Mouse (Mus musculus) Patski (cell line): ENCODE measurements around the gene Slc3a2. TPM values are rescaled to one million over a fixed set of nuclear protein-coding genes. Genes with fewer than 3 reads are reported as not detected.
"Not testable (repeated sequence)": the region's sequence is repeated elsewhere in the genome, so short reads cannot be mapped to it uniquely, and the experiment has no call there.

Source experiments
- ATAC-seq: fragments of 100-300 bp; one replicate; pipeline ENCODE4 v1.8.0; 2021
- CTCF ChIA-PET: fragments of 350-600 bp; sonication (Branson Sonifier 250); formaldehyde crosslinking; loops from one replicate; lab custom pipeline; 2022; ENCODE audit warnings: inconsistent platforms; lab: Charles Lee
- POLR2A ChIA-PET: fragments of 350-600 bp; sonication (Branson Sonifier 250); formaldehyde crosslinking; loops from one replicate; lab custom pipeline; 2022; ENCODE audit warnings: antibody characterized with exemption, inconsistent platforms; lab: Charles Lee
- DNase-seq: peaks from one replicate; pipeline ENCODE4 v3.0.0-alpha.2; 2011; ENCODE audit warnings: low read depth, low spot score
- H3K27me3 ChIP-seq: fragments of 371-371 bp; one replicate; pipeline ENCODE4 v1.5.1; 2021
- CTCF ChIP-seq: fragments of 100-300 bp; IDR thresholded peaks from one replicate; pipeline ENCODE4 v1.5.1; 2021
- in situ Hi-C: fragments of 300-500 bp; cut with MboI; formaldehyde crosslinking; loops from 3 replicates; pipeline ENCODE4 v1.11.1; 2018; ENCODE audit warnings: low pct_unique_long_range_greater_than_20kb, mixed read lengths
- polyA plus RNA-seq: library from polyadenylated mRNA; unstranded; gene quantifications from one replicate; pipeline ENCODE4 v1.2.3, GENCODE M21; 2021

The Slc3a2 gene
- polyA plus RNA-seq, 1 experiment from 2014 or later = 807 TPM

GRCm38 (mm10) chr19:8719037-8719436, 4.1 kb downstream of the Slc3a2 start:
- in situ Hi-C loops = loop anchor here (25.0 kb wide), 1 partner anchor 1168 kb away; the partner anchor contains the start of gene Incenp
- DNase-seq, ATAC-seq, POLR2A ChIA-PET, H3K27me3 ChIP-seq: not testable (repeated sequence)
- CTCF ChIA-PET = interaction anchor here (1.2 to 3.1 kb wide), 12 partner anchors 7 to 390 kb away, joined by 3 to 15 read pairs (median 6); partner anchors contain the start of gene 1700092M07Rik
- peak; percentile 57 for TF ChIP-seq CTCF

GRCm38 (mm10) chr19:8718357-8718756, 4.8 kb downstream of the Slc3a2 start:
- ChIA-PET CTCF (interaction anchor here (0.7 to 3.1 kb wide), 18 partner anchors 8 to 390 kb away, joined by 3 to 15 read pairs (median 4); partner anchors contain the start of genes 1700092M07Rik and Nxf1), POLR2A (interaction anchor here (0.7 kb wide), 1 partner anchor 27 kb away, joined by 6 read pairs; no protein-coding TSS in a partner anchor)
- no peak for DNase-seq
- no peak for ATAC-seq
- no peaks in the 10 kb centered on the region for H3K27me3 ChIP-seq
- in situ Hi-C loops = loop anchor here (25.0 kb wide), 1 partner anchor 1169 kb away; the partner anchor contains the start of gene Incenp
- TF ChIP-seq CTCF = peak; percentile 92

DNA sequence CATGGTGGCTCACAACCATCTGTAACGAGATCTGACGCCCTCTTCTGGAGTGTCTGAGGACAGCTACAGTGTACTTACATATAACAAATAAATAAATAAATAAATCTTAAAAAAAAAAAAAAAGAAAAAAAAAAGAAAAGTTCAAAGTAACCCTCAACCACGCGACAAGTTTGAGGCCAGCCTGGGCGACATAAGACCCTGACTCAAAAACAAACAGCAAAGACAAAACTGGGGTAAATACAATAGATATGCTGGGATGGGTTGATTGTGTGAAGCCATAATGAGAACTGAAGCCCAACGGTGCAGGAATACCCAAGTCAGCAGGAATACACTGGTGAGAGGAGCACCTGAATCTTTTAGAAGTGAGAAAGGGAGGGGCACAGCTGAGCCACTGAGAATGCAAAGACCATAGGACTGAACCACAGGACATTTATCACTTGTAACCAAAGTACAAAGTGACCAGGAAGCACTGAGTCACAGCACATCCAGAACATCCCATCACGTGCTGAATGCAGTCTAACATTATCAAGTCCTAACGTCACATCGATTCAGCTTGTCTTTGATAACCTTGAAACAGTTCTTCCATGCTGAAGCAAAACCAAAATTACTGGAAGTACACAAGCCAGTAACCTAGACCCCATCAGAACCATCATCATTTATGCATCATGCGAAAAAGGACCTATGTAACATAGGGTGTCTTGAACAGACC, 6.2 kb downstream of the Slc3a2 start:
- DNase-seq = no peak
- ChIA-PET POLR2A (interaction anchor here (1.0 kb wide), 1 partner anchor 9 kb away, joined by 4 read pairs; no protein-coding TSS in a partner anchor), CTCF (interaction anchor here (1.3 to 3.1 kb wide), 2 partner anchors 10 to 81 kb away, joined by 3 to 12 read pairs; no protein-coding TSS in a partner anchor)
- H3K27me3 ChIP-seq = no peaks in the 10 kb centered on the region
- in situ Hi-C loops = loop anchor here (25.0 kb wide), 1 partner anchor 1170 kb away; the partner anchor contains the start of gene Incenp
- no peak for ATAC-seq
- TF ChIP-seq CTCF = peak; percentile 8

DNA sequence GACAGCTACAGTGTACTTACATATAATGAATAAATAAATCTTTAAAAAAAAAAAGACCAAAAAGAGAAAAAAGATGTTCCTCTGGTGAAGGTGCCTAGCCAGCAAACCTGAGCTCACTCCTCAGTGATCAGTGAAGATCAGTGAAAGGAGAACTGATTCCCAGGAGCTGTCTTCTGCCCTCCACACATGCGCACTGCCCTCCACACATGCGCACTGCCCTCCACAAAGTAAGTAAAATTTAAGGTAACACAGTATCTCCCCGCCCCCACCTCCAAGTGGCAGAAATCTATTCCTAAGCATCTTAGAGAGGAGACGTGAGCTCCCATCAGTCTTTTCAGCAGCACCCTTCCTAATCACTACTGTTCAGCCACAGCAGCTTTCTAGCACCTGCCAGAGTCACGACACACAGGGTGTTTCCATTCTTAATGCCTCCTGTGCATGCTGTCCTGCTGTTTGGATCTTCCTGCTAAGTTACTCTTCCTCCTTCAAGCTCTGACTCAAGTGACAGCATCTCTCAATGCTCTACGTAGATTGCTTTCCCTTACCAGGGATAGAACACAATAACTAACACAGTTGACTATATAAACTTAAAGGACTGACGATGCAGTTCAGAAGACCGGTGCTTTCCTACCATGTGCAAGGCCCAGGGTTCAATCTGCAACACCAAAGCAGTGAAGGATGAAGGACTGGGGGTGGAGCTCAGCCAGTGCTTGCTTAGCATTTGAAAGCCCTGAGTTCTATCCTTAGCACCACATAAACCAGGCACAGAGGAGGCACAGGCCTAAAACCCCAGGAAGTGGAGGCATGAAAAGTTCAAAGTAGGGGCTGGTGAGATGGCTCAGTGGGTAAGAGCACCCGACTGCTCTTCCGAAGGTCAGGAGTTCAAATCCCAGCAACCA, 7.1 kb downstream of the Slc3a2 start:
- no peak for ATAC-seq
- in situ Hi-C loops = loop anchor here (25.0 kb wide), 1 partner anchor 1171 kb away; the partner anchor contains the start of gene Incenp
- H3K27me3 ChIP-seq = no peaks in the 10 kb centered on the region
- ChIA-PET POLR2A (interaction anchor here (3.2 kb wide), 1 partner anchor 12 kb away, joined by 19 read pairs; no protein-coding TSS in a partner anchor), CTCF (interaction anchor here (3.1 kb wide), 1 partner anchor 10 kb away, joined by 12 read pairs; no protein-coding TSS in a partner anchor)
- no peak for TF ChIP-seq CTCF
- no peak for DNase-seq

DNA sequence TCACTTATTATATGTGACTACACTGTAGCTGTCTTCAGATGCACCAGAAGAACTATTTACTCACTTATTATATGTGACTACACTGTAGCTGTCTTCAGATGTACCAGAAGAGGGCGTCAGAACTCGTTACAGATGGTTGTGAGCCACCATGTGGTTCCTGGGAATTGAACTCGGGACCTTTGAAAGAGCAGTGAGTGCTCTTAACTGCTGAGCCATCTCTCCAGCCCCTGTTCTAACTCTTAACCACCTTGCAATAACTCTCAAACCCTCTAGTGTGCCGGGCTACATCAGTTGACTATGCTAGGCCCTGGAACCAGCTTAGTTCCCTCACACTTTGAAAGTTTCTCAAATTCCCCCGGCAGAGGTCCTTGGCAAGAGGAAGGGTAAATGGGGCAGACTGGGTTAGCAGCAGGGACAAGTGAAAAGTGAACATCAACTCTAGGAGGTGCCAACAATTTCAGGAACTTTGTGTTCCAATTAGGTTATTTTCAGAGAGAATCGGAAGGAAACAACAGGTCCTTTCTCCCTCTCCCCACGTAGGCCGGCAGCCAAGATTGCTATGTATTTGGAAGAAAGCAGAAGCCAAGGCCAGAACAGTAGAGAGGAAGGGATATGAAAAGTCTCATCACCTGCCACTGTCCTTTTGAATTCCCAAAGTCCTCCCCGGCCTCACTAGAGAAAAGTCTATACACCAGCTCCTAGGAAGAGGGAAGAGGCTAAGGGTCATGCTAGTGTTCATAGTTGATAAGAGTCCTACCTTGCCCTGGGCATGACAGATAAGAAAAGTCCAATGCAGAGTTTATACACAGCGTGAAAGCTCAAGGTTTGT, 8.3 kb downstream of the Slc3a2 start:
- no peak for ATAC-seq
- no peak for DNase-seq
- peak; percentile 63 for TF ChIP-seq CTCF
- POLR2A ChIA-PET = interaction anchor here (1.7 to 3.2 kb wide), 4 partner anchors 8 to 26 kb away, joined by 7 to 32 read pairs (median 13); partner anchors contain the start of genes 1700092M07Rik, Slc3a2 and Stx5a
- no peaks in the 10 kb centered on the region for H3K27me3 ChIP-seq
- CTCF ChIA-PET = interaction anchor here (1.3 to 2.8 kb wide), 5 partner anchors 9 to 101 kb away, joined by 3 to 23 read pairs (median 5); partner anchors contain the start of gene Slc3a2
- in situ Hi-C loops = loop anchor here (25.0 kb wide), 1 partner anchor 1172 kb away; the partner anchor contains the start of gene Incenp

DNA sequence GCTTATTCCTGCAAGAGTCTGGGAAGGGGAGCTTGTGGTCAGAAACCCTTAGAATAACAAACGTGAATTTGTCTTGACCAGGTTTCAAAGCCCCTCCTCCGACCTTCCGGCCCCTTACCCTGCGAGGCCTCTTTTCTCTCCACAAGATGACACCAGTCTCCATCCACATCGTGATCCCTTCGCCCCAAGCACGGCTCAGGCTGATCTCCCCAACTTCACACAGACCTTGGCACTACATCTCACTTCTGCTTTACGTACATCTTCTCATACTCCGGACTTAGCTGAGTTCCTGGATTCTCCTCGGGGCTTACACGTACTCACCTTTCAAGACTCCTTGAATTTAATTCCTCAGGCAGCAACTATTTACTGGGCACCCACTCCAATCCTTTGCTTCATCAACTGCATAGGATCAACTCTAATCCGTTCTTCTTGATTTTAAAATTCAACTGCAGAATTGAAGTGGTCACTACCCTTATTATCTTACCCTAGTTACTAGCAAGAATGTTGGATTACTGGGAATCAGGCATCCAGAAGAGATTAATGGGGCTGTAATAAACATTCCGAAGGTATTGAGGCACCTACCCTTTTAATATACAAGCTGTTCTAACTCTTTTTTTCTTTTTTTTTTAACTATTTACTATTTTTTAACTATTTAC, 9.0 kb downstream of the Slc3a2 start:
- peak; percentile 5 for ATAC-seq

GRCm38 (mm10) chr19:8713306-8713996, 9.7 kb downstream of the Slc3a2 start:
- no peak for DNase-seq
- POLR2A ChIA-PET = interaction anchor here (0.6 to 3.2 kb wide), 11 partner anchors 9 to 276 kb away, joined by 3 to 32 read pairs (median 4); partner anchors contain the start of genes 1700092M07Rik, Ahnak, Slc3a2 and Stx5a
- H3K27me3 ChIP-seq = no peaks in the 10 kb centered on the region
- in situ Hi-C loops = loop anchor here (25.0 kb wide), 1 partner anchor 1174 kb away; the partner anchor contains the start of gene Incenp
- ATAC-seq = peak; percentile 80
- peak; percentile 98 for TF ChIP-seq CTCF
- CTCF ChIA-PET = interaction anchor here (0.7 to 2.8 kb wide), 11 partner anchors 9 to 255 kb away, joined by 3 to 23 read pairs (median 4); partner anchors contain the start of gene Slc3a2

More for the DNA sequence above, 9.0 kb downstream of the Slc3a2 start:
- in situ Hi-C loops = loop anchor here (25.0 kb wide), 1 partner anchor 1173 kb away; the partner anchor contains the start of gene Incenp
- no peaks in the 10 kb centered on the region for H3K27me3 ChIP-seq
- CTCF ChIA-PET = interaction anchor here (0.9 to 2.8 kb wide), 8 partner anchors 9 to 136 kb away, joined by 3 to 23 read pairs (median 4); partner anchors contain the start of gene Slc3a2
- no peak for DNase-seq
- POLR2A ChIA-PET = interaction anchor here (0.6 to 3.2 kb wide), 7 partner anchors 9 to 31 kb away, joined by 3 to 32 read pairs (median 7); partner anchors contain the start of genes 1700092M07Rik, Slc3a2 and Stx5a
- no peak for TF ChIP-seq CTCF
